Mouse (Mus musculus) heart, postnatal 4 days (tissue): Measurements from ENCODE around the gene Zwint. TPM values are rescaled to one million over a fixed set of nuclear protein-coding genes. Genes with fewer than 3 reads are reported as not detected.

ENCODE experiments used
- DNase-seq: peaks from one replicate; pipeline ENCODE4 v3.0.0; 2021
- total RNA-seq, 2 experiments: library from RNA; stranded (reverse); gene quantifications; 2 replicates each; pipeline ENCODE4 v1.2.3; 2021

Zwint gene
- 100 to 1,000 TPM in 1 of 2 experiments, 10 to 100 TPM in 1; 92.7 to 103 TPM for total RNA-seq

DNA sequence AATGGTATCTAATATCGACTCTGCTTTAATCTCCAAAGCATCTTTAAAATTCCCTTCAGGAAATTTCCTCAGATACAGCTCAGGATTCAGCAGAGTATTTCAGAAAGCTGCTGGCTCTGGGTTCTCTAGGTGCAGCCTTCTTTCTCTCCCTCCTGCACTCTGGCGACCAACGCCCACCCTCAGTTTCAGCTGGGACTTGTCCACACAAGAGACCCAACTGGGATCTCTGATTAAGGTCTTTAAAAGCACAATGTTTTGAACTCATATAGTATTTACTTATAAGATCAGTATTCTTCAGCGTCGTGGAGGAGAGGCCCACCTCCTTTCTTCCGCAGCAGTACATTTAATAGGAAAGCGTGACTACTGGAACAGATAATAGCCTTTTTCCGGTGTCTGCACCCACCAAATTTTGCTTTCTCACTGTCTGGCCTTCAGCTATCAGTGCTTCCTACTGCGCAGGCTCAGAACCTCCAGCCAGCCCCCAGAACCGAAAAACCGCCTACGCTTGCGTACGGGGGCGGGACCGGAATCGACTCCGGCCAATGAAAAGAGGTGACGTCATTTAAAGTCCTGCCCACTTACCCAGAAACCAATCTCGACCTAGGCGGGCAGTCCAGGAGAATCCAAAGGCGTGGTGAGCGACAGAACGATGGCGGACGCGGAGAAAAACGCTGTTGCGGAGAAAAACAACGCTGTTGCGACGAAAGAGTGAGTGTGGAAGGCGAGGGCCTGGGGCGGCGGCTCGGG is at the start of gene Zwint:
TSS of gene Zwint (plus strand) at position 576 of the 747 bp plus-strand sequence.
- peak; percentile 97 for DNase-seq

DNA sequence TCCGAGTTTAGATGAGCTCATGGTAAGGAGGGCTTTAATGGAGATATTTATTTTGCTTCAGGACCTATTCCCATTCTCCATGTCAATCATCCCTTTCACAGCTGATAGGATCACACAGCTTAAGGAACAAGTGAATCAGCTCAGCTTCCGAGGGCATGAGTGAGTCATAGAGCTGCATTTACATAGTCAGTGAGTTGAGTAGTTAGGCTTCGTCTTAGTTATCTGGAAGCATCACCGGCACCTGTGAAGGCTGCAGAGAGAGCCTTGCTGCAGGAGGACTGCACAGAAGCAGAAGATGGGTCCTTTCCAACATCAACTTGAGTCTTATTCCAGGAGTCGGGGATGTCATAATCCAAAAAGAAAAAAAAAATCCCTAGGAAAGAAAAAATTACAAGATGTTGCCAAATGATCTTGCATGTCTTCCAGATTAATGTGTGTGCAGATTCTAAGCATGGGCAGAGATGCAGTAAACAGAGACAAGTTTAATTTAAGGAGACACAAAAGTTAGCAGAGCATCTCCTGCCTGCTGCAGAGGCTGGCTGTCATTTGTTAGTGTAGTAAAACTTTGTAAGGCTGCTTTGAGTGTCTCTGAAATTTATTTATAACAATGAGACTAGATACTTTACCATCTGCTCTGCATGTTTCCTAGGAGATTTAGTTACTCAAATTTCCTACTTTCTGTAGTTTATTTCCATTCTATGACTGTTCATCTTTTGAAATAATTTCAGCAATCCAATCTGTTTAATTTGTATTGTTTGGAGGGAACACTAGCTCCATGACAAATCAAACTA is 41.3 kb upstream of the Zwint start:
- no peak for DNase-seq

DNA sequence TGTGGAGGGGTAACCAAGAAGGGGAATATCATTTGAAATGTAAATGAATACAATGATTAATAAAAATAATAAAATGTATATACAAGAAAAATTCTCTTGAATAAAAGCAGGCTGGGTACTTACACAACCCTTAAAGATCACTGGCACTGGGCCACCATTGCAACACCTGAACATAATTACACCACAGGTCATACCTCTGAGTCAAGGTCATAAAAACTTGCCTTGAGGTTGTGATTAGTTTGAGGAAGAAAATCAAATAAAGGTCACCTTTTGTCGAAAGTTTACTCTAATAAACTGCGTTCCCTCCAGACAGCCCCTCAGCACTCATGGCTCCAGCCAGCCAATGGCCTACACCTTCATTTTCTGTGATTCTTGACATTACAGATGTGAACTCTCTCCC is 38.5 kb upstream of the Zwint start:
- DNase-seq, result no peak

DNA sequence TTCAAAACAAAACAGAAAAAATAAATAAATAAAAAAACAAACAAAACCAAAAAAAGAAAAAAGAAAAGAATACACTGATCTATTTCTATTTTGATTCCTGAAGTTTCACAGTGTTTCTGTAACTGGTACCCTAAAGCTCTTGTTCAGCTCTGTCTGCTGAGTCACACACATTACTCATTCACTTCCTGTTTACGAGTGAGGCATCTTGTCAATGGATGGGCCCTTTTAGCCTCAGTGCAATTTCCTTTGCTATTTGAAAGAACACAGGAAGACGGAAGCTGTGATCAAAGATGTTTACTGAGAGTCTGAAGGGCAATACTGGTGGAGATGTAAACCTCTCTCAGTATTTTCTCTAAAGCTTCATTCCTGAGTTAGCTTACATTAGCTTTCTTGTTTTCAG is 34.1 kb upstream of the Zwint start:
- DNase-seq, result no peak

DNA sequence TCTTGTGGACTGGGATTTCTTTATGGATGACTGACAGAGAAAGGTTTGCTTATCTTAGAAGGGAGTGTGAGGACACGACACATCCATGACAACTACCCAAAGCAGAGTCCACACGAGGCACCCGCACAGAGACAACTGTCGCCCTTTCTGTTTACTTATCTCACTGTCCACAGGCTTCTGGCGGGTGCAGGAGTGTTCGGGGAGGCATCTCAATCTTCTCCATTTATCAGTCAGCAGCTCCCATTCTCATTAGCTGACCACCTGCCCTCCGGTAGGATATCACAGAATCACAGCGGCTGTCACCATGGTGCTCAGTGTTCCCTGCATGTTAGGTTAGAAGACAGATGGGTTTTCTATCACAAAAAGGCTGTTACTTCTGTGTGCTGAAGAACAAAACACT is 31.1 kb upstream of the Zwint start:
- no peak for DNase-seq

DNA sequence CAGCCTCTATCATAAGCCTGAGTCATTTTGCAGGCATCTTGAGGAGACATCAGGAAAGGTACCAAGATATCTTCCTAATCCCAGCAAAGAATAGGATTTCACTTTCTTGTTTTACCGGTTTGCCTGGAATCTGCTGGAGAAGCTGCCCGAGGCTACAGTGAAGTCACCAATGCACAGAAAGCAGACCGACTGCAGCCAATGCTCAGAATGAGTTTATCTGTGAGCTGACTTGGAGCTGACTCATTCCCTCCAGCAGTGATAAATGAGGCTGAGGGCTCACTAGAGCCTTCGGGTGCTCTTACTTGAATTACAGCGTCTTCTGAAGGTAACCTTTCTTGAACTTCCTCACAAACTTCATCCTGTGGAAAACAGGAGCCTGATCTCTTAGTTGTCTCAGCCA is 20.5 kb upstream of the Zwint start:
- DNase-seq, result no peak

DNA sequence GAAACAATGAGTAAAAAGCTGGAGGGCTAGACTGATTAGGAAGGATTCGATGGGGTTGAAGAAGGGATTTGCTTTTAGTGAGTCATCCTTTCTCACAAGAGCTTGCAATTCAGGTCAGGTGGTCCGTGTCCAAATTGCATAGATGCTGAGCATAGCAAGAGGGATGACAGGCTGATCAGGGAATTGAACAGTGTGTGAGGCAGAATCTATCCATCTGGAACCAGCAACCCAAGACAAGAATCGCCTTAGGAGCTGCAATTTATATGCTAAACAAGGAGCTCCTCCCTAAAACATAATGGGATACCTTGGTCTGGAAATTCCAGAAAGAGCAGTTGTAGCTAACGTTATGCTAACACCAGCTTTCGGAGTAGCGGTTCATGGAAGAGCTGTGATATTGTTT is 3.8 kb upstream of the Zwint start:
- no peak for DNase-seq

DNA sequence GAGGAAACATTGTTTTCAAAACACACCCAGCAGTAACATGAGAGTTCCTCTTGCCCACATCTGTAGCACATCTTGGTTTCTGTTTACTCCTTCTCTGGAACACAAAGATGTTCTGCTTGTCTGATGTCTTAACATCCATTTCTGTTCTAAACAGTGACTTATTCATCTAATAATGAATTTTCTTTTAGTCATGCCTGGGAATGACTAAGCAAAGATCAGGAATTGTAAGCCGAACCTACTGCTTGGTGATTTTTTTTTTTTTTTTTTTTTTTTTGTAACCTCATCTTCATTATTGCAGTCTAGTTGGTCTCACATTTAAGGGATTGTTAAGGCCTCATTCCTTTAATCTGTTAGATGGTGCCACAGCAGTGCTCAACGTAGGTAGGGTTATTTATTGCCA is 848 bp upstream of the Zwint start:
- DNase-seq, result no peak

DNA sequence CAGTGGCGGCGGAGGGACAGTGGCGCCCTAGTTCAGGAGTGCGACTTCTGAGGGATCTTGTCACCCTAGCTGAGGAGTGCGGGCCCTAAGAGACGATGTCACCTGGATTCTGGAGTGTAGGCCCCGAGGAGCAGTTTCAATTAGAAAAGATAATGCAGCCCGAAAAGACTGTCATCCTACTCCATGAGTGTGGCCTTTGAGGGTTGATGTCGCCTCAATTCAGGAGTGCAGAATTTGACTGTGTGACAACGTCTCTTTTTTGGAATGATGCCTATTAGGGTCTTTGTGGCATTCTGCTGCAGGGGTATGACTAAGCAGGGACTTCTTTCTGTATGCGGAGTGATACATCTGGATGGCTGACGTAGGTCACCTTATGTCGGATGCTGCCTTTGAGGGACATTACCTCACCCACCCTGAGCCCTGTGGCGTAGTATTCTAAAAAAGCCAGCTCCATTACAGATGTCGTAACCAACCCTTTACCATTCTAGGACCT is 418 bp downstream of the Zwint start:
- DNase-seq, result peak; percentile 36

DNA sequence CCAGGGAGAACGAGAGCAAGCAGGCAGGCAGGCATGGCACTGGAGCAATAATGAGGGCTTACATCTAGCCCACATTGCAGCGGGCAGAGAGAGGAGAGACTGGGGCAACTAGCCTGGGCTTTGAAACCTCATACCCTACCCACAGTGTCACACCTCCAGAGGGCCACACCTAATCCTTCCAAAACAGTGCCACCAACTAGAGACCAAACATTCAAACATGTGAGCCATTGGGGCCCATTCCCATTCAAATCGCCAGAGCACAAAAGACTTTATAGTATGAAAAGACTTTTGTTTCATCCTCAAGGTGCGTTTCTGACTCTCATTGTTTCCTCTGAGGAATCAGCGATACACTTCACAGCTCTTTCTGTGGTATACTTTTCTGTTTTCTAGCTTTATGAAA is 4.6 kb downstream of the Zwint start:
- no peak for DNase-seq

DNA sequence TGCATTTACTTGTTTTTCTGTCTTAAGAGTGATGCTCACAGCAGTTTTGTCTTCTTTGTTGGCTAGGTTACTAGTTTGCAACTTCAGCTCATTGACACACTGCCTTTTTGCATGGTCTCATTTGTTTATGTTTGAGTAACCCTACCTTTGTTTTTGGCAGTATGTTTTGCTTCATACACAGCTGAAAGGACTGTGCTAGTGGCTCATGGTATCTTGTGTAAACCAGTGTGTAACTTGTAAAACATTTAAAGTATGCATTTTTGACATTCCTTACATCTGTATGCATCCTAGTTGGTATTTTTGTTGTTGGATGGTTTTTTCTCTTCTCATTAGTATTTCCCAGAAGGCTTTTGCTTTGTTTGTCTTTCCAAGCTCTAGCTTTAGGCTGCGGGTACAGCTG is 5.7 kb downstream of the Zwint start:
- DNase-seq, result no peak

DNA sequence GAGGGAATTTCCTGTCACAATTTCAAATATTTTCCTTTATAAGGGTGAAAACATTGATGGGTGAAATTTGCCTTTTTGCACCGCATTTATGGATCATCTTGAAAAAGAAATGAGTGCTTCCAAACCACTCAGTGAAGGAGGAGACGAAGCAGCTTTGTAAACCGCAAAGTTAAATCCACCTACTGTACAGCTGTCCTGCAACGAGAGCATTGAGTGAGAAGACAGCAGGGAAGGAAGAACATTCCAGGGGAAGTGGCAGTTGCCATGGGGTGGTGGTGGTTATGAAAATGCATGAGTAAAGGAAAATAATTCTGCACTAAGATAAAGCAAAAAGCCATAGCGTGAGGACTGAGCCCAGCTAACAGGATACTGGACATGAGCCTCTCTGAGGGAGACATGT is 13.2 kb downstream of the Zwint start:
- DNase-seq, result no peak

DNA sequence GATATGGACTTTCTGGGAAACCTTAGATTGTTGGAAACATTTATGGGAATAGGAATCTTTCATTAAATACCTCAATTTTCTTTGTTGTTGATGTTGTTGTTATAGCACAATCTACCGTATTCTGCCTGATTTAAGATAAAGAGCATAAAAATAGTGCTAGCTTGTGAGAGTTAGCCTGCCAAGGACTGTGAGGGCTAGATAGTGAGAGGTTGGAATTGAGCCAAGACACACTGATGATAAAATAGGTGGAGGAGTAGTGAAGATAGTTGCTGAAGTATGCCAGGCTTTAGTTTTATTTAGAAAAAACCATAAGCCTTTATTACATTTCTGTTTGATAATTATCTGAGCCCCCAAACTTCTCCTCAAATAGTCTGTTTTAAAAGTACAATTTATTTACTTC is 14.4 kb downstream of the Zwint start:
- DNase-seq, result no peak

DNA sequence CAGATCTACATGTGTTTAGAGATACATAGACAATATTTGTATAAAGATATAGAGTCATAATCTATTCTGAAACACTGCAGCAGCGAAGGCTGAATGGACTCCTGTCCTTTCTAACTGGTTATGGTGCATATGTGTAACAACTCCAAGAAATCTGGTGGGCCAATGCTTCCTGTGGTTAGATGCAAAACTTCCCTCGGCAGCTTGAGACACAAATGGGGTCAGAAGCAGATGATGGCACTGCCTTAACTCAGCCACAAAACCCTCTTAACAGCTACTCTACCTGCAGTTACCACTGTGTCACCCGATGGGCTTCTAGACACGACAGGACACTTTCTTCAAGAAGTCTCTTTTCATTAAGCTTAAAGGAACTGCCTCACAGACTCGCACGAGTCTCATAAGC is 21.3 kb downstream of the Zwint start:
- no peak for DNase-seq

DNA sequence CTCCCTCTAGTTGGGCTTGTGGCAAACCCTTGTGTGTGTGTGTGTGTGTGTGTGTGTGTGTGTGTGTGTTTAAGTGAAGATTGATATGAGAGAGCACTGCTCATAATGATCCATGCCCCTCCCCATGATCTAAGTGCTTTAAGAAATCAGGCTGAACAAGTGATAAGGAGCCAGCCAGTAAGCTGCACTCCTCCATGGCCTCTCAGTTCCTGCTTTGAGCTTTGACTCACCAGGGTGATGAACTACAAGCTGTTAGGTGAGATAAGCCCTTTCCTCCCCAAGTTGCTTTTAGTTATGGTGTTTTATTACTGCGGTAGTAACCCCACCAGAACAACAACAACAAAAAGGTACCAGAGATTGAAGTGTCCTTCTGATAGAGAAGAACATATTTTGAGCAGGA is 21.9 kb downstream of the Zwint start:
- no peak for DNase-seq

DNA sequence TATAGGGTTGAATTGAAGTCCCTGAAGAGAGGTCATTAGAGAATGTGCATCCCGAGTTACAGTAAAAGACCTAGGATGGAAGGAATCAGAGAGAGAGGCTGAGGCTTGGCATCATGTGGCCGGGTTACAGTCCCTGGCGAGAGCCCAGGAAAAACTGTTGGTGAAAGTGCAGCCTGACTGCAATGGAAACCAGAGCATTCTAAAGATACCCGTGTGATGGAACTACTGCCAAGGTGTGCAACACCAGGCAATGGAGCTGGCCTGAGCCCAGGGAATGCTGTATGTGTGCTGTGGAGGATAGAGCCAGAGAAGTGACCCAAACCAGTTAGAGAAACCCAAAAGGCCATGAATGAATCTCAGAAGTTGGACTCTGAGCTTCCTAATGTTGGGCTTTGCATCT is 24.4 kb downstream of the Zwint start:
- peak; percentile 52 for DNase-seq

DNA sequence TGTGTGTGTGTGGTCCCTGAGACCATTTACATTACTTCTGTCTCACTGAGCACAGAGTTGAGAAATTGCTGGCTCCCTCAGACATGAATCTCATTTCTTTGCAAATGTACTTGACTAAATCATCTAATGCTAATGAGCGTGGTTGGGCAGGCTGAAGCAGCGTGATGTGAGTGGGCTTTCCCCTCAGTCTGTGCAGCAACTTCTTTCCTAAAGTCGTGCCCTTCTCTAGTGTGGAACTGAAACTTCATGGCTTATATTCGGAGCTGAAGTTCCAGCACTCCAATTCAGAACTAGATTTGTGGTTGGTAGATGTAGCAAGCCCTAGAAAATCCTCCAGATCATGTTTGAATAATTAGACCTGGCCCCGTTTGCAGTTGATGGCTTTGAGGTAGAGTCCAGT is 46.4 kb downstream of the Zwint start:
- DNase-seq, result no peak

DNA sequence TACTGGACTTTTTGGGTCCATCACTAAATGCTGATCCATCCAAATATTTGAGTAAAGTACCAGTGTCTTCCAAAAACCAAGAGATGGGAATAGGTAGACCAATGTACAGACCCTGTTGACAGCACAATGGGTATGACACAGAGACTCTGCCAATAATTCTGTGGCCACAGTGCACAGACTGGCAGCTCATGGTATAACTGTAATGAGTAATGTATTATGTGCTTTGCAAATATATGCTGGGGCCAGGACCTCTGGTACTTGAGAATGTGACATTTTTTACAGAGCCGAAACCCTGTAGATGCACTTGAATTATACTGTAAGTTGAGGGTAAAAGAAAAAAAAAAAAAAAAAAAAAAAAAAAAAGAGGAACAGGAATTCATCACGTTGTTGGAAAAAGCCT is 59.1 kb downstream of the Zwint start:
- no peak for DNase-seq
